Mouse (Mus musculus) forebrain, embryonic 12.5 days (tissue): ENCODE results near the gene Fancg. TPM values are rescaled to one million over a fixed set of nuclear protein-coding genes. Genes with fewer than 3 reads are reported as not detected.

Source experiments
- ATAC-seq: fragments of 200-750 bp; cut with Nextera tagmentation; 2 replicates; pipeline ENCODE4 v1.8.0; 2017; ENCODE audit warnings: moderate TSS enrichment; ENCODE audit not compliant: low FRiP score
- H3K27ac ChIP-seq: fragments of 300-500 bp; sonication (generic); 2 replicates; pipeline ENCODE4 v1.5.1; 2016; ENCODE audit warnings: mild to moderate bottlenecking
- H3K27me3 ChIP-seq: fragments of 300-500 bp; sonication (generic); 2 replicates; pipeline ENCODE4 v1.6.1; 2016; ENCODE audit warnings: mild to moderate bottlenecking
- H3K36me3 ChIP-seq: fragments of 300-500 bp; sonication (generic); replicated peaks from 2 replicates; pipeline ENCODE4 v1.6.1; 2016; ENCODE audit warnings: mild to moderate bottlenecking
- H3K4me1 ChIP-seq: fragments of 300-500 bp; sonication (generic); 2 replicates; pipeline ENCODE4 v1.6.1; 2016
- H3K4me2 ChIP-seq: fragments of 300-500 bp; sonication (generic); 2 replicates; pipeline ENCODE4 v1.6.1; 2016; ENCODE audit warnings: mild to moderate bottlenecking, moderate library complexity
- H3K4me3 ChIP-seq: fragments of 300-500 bp; sonication (generic); replicated peaks from 2 replicates; pipeline ENCODE4 v1.5.1; 2016; ENCODE audit warnings: mild to moderate bottlenecking
- H3K9ac ChIP-seq: fragments of 300-500 bp; sonication (generic); 2 replicates; pipeline ENCODE4 v1.6.1; 2016; ENCODE audit warnings: mild to moderate bottlenecking
- H3K9me3 ChIP-seq: fragments of 300-500 bp; sonication (generic); 2 replicates; pipeline ENCODE4 v1.6.1; 2016
- WGBS: fragments of 180-500 bp; shearing (Covaris S2); methylation state at CpG from one replicate; pipeline ENCODE4 v1.1.7; 2016; 5-methylcytosine and 5-hydroxymethylcytosine counted together
- polyA plus RNA-seq: library from polyadenylated mRNA; unstranded; fragments of >200 nt; fragmentation: Nextera tagmentation; extraction: Ambion mirVana; gene quantifications from 2 replicates; pipeline ENCODE4 v1.2.1, GENCODE M21; 2016

Gene Fancg
- polyA plus RNA-seq, 1 experiment from 2014 or later: 26.7 TPM

- Histone ChIP-seq H3K4me2 (no peak within 1 kb of the TSS), H3K4me1 (peaks cover 3% of the 10 kb centered on the region; the same call in 1 of the 2 replicates), H3K4me3 (no peak within 1 kb of the TSS), H3K27ac (no peak within 1 kb of the TSS), H3K36me3 (no peaks in the 10 kb centered on the region), H3K27me3 (peaks cover 4% of the 10 kb centered on the region), H3K9me3 (no peaks in the 10 kb centered on the region), H3K9ac (no peak within 1 kb of the TSS)
- no peak for ATAC-seq
- WGBS: 89% methylated on average over 4 of the region's 4 CpGs
Measured at GRCm38 (mm10) chr4:42969304-42969703, 41.0 kb downstream of the Fancg start, which contains the start of gene 1700022I11Rik. Gene 1700022I11Rik (plus strand): TSS chr4:42969604.

GRCm38 (mm10) chr4:42965039-42965719, 45.1 kb downstream of the Fancg start:
- no peak overlapping the region for H3K27ac ChIP-seq
- no peaks in the 10 kb centered on the region for H3K9me3 ChIP-seq
- ATAC-seq: 0 out of 2 replicates have a peak, but pooled peaks have one; percentile 14

GRCm38 (mm10) chr4:42963480-42963879, 46.8 kb downstream of the Fancg start:
- Histone ChIP-seq H3K27ac (no peak overlapping the region), H3K4me3 (no peak overlapping the region), H3K4me1 (peaks cover 3% of the 10 kb centered on the region; the same call in 1 of the 2 replicates), H3K9me3 (no peaks in the 10 kb centered on the region), H3K36me3 (peaks cover 5% of the 10 kb centered on the region), H3K27me3 (peaks cover 6% of the 10 kb centered on the region), H3K4me2 (no peak overlapping the region), H3K9ac (no peak overlapping the region)
- WGBS: 94% methylated on average over 2 of the region's 2 CpGs
- ATAC-seq: no peak

More at GRCm38 (mm10) chr4:42965039-42965719, 45.1 kb downstream of the Fancg start:
- H3K4me3 ChIP-seq: 0 out of 2 replicates have a peak overlapping the region, but pooled peaks have one; percentile 2
- 14% methylated on average over 12 of the region's 12 CpGs for WGBS
- no peaks in the 10 kb centered on the region for H3K36me3 ChIP-seq
- H3K4me2 ChIP-seq: peak overlapping the region; percentile 40
- H3K4me1 ChIP-seq: peaks cover 3% of the 10 kb centered on the region; the same call in 1 of the 2 replicates
- 0 out of 2 replicates have a peak overlapping the region, but pooled peaks have one; percentile 1 for H3K9ac ChIP-seq
- peaks cover 6% of the 10 kb centered on the region for H3K27me3 ChIP-seq

- peaks cover 24% of the 10 kb centered on the region for H3K36me3 ChIP-seq
- H3K4me3 ChIP-seq: no peak overlapping the region
- no peak overlapping the region for H3K9ac ChIP-seq
- H3K4me2 ChIP-seq: no peak overlapping the region
- no peak for ATAC-seq
- WGBS: 31% methylated on average over 4 of the region's 4 CpGs
- H3K4me1 ChIP-seq: peaks cover 3% of the 10 kb centered on the region; the same call in 1 of the 2 replicates
- no peak overlapping the region for H3K27ac ChIP-seq
- H3K9me3 ChIP-seq: no peaks in the 10 kb centered on the region
- H3K27me3 ChIP-seq: peaks cover 6% of the 10 kb centered on the region
Measured at GRCm38 (mm10) chr4:42961592-42961991, 48.7 kb downstream of the Fancg start.

- Histone ChIP-seq H3K27ac (no peak overlapping the region), H3K36me3 (peaks cover 33% of the 10 kb centered on the region), H3K4me2 (no peak overlapping the region), H3K9me3 (no peaks in the 10 kb centered on the region), H3K4me3 (no peak overlapping the region), H3K9ac (no peak overlapping the region), H3K4me1 (peaks cover 6% of the 10 kb centered on the region; the same call in 1 of the 2 replicates), H3K27me3 (peaks cover 3% of the 10 kb centered on the region)
- ATAC-seq: no peak
- 75% methylated on average over 4 of the region's 4 CpGs for whole genome bisulfite sequencing
Measured at GRCm38 (mm10) chr4:42959382-42959781, 50.9 kb downstream of the Fancg start.

GRCm38 (mm10) chr4:42958942-42959341, 51.4 kb downstream of the Fancg start:
- Histone ChIP-seq H3K27me3 (no peaks in the 10 kb centered on the region), H3K4me2 (no peak overlapping the region), H3K36me3 (peaks cover 33% of the 10 kb centered on the region), H3K9ac (no peak overlapping the region), H3K9me3 (no peaks in the 10 kb centered on the region), H3K27ac (no peak overlapping the region), H3K4me3 (no peak overlapping the region), H3K4me1 (peaks cover 10% of the 10 kb centered on the region)
- WGBS: 71% methylated on average over 8 of the region's 8 CpGs
- no peak for ATAC-seq

GRCm38 (mm10) chr4:42957979-42958378, 52.3 kb downstream of the Fancg start:
- H3K36me3 ChIP-seq: peaks cover 33% of the 10 kb centered on the region

GRCm38 (mm10) chr4:42957306-42957705, 53.0 kb downstream of the Fancg start:
- H3K27me3 ChIP-seq: no peaks in the 10 kb centered on the region
- H3K9me3 ChIP-seq: no peaks in the 10 kb centered on the region
- WGBS: 80% methylated on average over 11 of the region's 11 CpGs
- no peak overlapping the region for H3K4me3 ChIP-seq
- H3K4me1 ChIP-seq: peaks cover 26% of the 10 kb centered on the region
- H3K27ac ChIP-seq: no peak overlapping the region
- no peak overlapping the region for H3K4me2 ChIP-seq
- peaks cover 33% of the 10 kb centered on the region for H3K36me3 ChIP-seq
- ATAC-seq: no peak
- H3K9ac ChIP-seq: no peak overlapping the region

More at GRCm38 (mm10) chr4:42957979-42958378, 52.3 kb downstream of the Fancg start:
- Histone ChIP-seq H3K27me3 (no peaks in the 10 kb centered on the region), H3K4me3 (no peak overlapping the region), H3K9ac (no peak overlapping the region), H3K9me3 (no peaks in the 10 kb centered on the region), H3K4me2 (no peak overlapping the region), H3K4me1 (peaks cover 19% of the 10 kb centered on the region), H3K27ac (no peak overlapping the region)
- 92% methylated on average over 8 of the region's 8 CpGs for WGBS
- no peak for ATAC-seq

GRCm38 (mm10) chr4:42956581-42956980, 53.7 kb downstream of the Fancg start:
- H3K27ac ChIP-seq: no peak overlapping the region
- no peak for ATAC-seq
- no peak overlapping the region for H3K4me2 ChIP-seq
- WGBS: 94% methylated on average over 17 of the region's 17 CpGs
- no peak overlapping the region for H3K4me3 ChIP-seq
- H3K9me3 ChIP-seq: no peaks in the 10 kb centered on the region
- H3K36me3 ChIP-seq: peaks cover 33% of the 10 kb centered on the region
- H3K9ac ChIP-seq: no peak overlapping the region
- H3K4me1 ChIP-seq: peaks cover 33% of the 10 kb centered on the region
- no peaks in the 10 kb centered on the region for H3K27me3 ChIP-seq

GRCm38 (mm10) chr4:42955200-42955599, 55.1 kb downstream of the Fancg start:
- 87% methylated on average over 3 of the region's 3 CpGs for WGBS
- no peaks in the 10 kb centered on the region for H3K27me3 ChIP-seq
- H3K4me1 ChIP-seq: peaks cover 47% of the 10 kb centered on the region
- H3K4me3 ChIP-seq: no peak overlapping the region
- no peak overlapping the region for H3K4me2 ChIP-seq
- ATAC-seq: no peak
- H3K36me3 ChIP-seq: peaks cover 33% of the 10 kb centered on the region
- H3K27ac ChIP-seq: no peak overlapping the region
- H3K9me3 ChIP-seq: no peaks in the 10 kb centered on the region
- H3K9ac ChIP-seq: no peak overlapping the region

GRCm38 (mm10) chr4:42954297-42954696, 56.0 kb downstream of the Fancg start:
- no peak for ATAC-seq
- Histone ChIP-seq H3K4me2 (peak overlapping the region; percentile 84), H3K4me3 (peak overlapping the region; percentile 23), H3K9me3 (no peaks in the 10 kb centered on the region), H3K4me1 (peaks cover 49% of the 10 kb centered on the region), H3K27me3 (no peaks in the 10 kb centered on the region), H3K27ac (peak overlapping the region; percentile 88), H3K9ac (peak overlapping the region; percentile 47), H3K36me3 (peaks cover 33% of the 10 kb centered on the region)
- WGBS: 2% methylated on average over 10 of the region's 10 CpGs

- Histone ChIP-seq H3K27me3 (no peaks in the 10 kb centered on the region), H3K9me3 (no peaks in the 10 kb centered on the region), H3K4me2 (peak overlapping the region; percentile 84), H3K4me1 (peaks cover 56% of the 10 kb centered on the region), H3K4me3 (peak overlapping the region; percentile 23), H3K36me3 (peaks cover 29% of the 10 kb centered on the region), H3K9ac (peak overlapping the region; percentile 47), H3K27ac (peak overlapping the region; percentile 88)
- WGBS: 6% methylated on average over 7 of the region's 10 CpGs
- ATAC-seq: no peak
Measured at GRCm38 (mm10) chr4:42953435-42954094, 56.7 kb downstream of the Fancg start.
